Mouse (Mus musculus) E14TG2a.4 (cell line): Measurements from ENCODE around the gene Tbc1d4.

ENCODE experiments used
- CTCF ChIP-seq: conservative IDR thresholded peaks from 2 replicates; pipeline ENCODE4 v1.5.1; 2014; ENCODE audit warnings: low read length
- NANOG ChIP-seq: IDR thresholded peaks from 2 replicates; pipeline ENCODE4 v1.6.1; 2014; ENCODE audit warnings: borderline replicate concordance, low read length, mixed read lengths

DNA sequence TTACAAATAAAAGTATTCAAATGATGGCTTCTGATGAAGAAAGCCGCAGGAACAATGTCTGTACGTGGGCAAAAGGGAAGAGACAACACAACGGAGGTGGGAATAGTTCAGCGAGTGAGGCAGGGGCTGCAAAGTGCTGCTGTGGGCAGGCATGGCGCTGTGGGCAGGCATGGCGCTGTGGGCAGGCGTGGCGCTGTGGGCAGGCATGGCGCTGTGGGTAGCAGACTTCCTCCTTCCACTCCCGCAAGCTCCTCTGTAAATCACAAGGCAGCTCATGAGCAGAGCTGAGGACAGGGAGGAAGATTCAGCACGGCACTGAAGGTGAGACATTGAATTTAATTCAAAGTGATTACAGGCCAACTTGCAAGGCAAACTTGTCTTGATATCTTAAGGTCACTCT, 93.0 kb downstream of the Tbc1d4 start:
- no peak for TF ChIP-seq CTCF
- no peak for TF ChIP-seq NANOG
